Mouse (Mus musculus): Measurements from ENCODE around the gene Cradd. TPM values are rescaled to one million over a fixed set of nuclear protein-coding genes. Genes with fewer than 3 reads are reported as not detected.

Gene Cradd
- total and polyA plus RNA-seq, 3 experiments: 1.9 to 9.0 TPM; not detected in 1

DNA sequence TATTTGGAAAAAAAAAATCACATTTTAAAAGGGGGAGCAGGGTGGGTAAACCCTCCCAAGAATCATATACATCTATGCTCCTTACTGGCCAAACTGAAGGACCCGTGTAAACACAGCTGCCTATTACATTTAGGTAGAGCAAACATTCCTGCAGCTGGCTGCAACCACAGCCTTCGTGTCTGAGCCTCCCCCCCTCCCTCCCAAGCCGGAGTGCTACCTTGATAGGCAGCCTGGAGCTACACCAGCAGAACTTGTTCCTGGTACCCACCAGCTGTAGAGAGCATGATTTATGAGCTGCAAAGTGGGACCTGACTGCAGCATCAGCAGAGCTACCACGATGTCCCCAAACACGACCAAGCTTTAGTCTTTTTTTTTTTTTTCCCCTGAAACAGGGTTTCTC is 9.9 kb downstream of the Cradd start:
- no peak for DNase-seq (ENCODE audit: low read depth, low spot score)
- Histone ChIP-seq H3K9ac (ENCODE audit: control insufficient read depth, low read depth, low read length, poor library complexity, severe bottlenecking) (no peak overlapping the region), H3K9me3 (replicated peaks; ENCODE audit: insufficient read depth, low read length) (no peaks in the 10 kb centered on the region), H3K4me1 (ENCODE audit: control insufficient read depth in 1 of 2, insufficient read depth in 2 of 2, low read length in 2 of 2) (peaks cover 15 to 28% of the 10 kb centered on the region in 2 experiments), H3K79me2 (ENCODE audit: control insufficient read depth, insufficient read depth, low read length, poor library complexity) (no peaks in the 10 kb centered on the region), H3K27me3 (ENCODE audit: control insufficient read depth in 1 of 2, insufficient read depth in 2 of 2, low read length in 2 of 2) (no peaks in the 10 kb centered on the region), H3K36me3 (ENCODE audit: control insufficient read depth in 1 of 2, insufficient read depth in 2 of 2, low read length in 2 of 2) (peaks cover 0 to 19% of the 10 kb centered on the region in 2 experiments; a peak in 2 of 4 replicates), H3K27ac (ENCODE audit: control insufficient read depth, low read depth, low read length) (no peak overlapping the region), H3K4me3 (ENCODE audit: control insufficient read depth in 1 of 2, insufficient read depth in 1 of 2, low read depth in 2 of 2, low read length in 2 of 2) (no peak overlapping the region)
- TF ChIP-seq ZMIZ1 (IDR thresholded peaks at IDR 0.05; ENCODE audit: low read depth, low read length) (no peak), EP300 (IDR thresholded peaks at IDR 0.05; ENCODE audit: low read depth in 1 of 2, low read length in 2 of 2) (no peak), JUND (IDR thresholded peaks at IDR 0.05; ENCODE audit: low read depth, low read length) (no peak), SIN3A (IDR thresholded peaks at IDR 0.05; ENCODE audit: low read length) (no peak), POLR2AphosphoS5 (IDR thresholded peaks at IDR 0.05; ENCODE audit: borderline replicate concordance, low read depth, low read length) (no peak), MXI1 (IDR thresholded peaks at IDR 0.05; ENCODE audit: low read depth, low read length) (no peak), MYB (IDR thresholded peaks at IDR 0.05; ENCODE audit: low read depth, low read length) (no peak), MAFK (IDR thresholded peaks at IDR 0.05; ENCODE audit: borderline replicate concordance, low read depth, low read length) (no peak), ELF1 (IDR thresholded peaks at IDR 0.05; ENCODE audit: low read depth, low read length) (no peak), E2F4 (IDR thresholded peaks at IDR 0.05; ENCODE audit: borderline replicate concordance, low read depth, low read length) (no peak), CHD1 (IDR thresholded peaks at IDR 0.05; ENCODE audit: low read depth, low read length) (no peak), ZC3H11A (IDR thresholded peaks at IDR 0.05; ENCODE audit: low read depth, low read length) (no peak), USF1 (IDR thresholded peaks at IDR 0.05; ENCODE audit: low read depth, low read length) (no peak), USF2 (IDR thresholded peaks at IDR 0.05; ENCODE audit: borderline replicate concordance in 1 of 2, insufficient read depth in 1 of 2, low read depth in 1 of 2, low read length in 2 of 2) (no peak), TBP (IDR thresholded peaks at IDR 0.05; ENCODE audit: low read depth, low read length) (no peak), RCOR1 (IDR thresholded peaks at IDR 0.05; ENCODE audit: low read depth, low read length) (no peak), CHD2 (IDR thresholded peaks at IDR 0.05; ENCODE audit: low read length) (no peak)

DNA sequence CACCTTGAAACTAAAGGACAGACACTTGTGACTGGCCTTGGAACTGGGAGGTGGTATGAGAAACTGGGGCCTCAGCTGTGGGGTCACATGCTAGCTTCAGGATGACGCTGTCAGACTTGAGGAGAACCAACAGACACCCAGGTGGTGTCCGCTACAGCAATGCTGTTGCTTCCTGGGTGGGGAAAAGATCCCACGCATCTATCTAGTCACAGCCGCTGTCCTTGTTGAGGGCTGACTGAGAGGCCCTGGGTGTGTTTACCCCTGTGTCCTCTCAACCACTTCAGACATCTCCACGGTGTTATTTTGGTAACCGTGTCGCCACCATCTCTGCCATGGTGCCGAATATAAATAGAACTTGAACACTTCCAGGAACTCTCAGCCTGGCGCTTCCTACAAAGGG is 10.4 kb downstream of the Cradd start:
- Histone ChIP-seq H3K9me3 (replicated peaks; ENCODE audit: insufficient read depth, low read length) (no peaks in the 10 kb centered on the region), H3K4me1 (ENCODE audit: control insufficient read depth in 1 of 2, insufficient read depth in 2 of 2, low read length in 2 of 2) (peaks cover 15 to 28% of the 10 kb centered on the region in 2 experiments)
- no peak for DNase-seq (ENCODE audit: low read depth, low spot score)

More for the DNA sequence above, 10.4 kb downstream of the Cradd start:
- Histone ChIP-seq H3K9ac (ENCODE audit: control insufficient read depth, low read depth, low read length, poor library complexity, severe bottlenecking) (no peak overlapping the region), H3K79me2 (ENCODE audit: control insufficient read depth, insufficient read depth, low read length, poor library complexity) (no peaks in the 10 kb centered on the region), H3K4me3 (ENCODE audit: control insufficient read depth in 1 of 2, insufficient read depth in 1 of 2, low read depth in 2 of 2, low read length in 2 of 2) (no peak overlapping the region), H3K27me3 (ENCODE audit: control insufficient read depth in 1 of 2, insufficient read depth in 2 of 2, low read length in 2 of 2) (no peaks in the 10 kb centered on the region), H3K27ac (ENCODE audit: control insufficient read depth, low read depth, low read length) (no peak overlapping the region), H3K36me3 (ENCODE audit: control insufficient read depth in 1 of 2, insufficient read depth in 2 of 2, low read length in 2 of 2) (peaks cover 0 to 19% of the 10 kb centered on the region in 2 experiments; a peak in 2 of 4 replicates)
- no peak for TF ChIP-seq RCOR1 (IDR thresholded peaks at IDR 0.05; ENCODE audit: low read depth, low read length)
- TF ChIP-seq SIN3A (IDR thresholded peaks at IDR 0.05; ENCODE audit: low read length): no peak
- no peak for TF ChIP-seq POLR2AphosphoS2 (IDR thresholded peaks at IDR 0.05; ENCODE audit: low read length)
- no peak for TF ChIP-seq MYC (IDR thresholded peaks at IDR 0.05; ENCODE audit: low read depth, low read length)
- TF ChIP-seq NRF1 (IDR thresholded peaks at IDR 0.05; ENCODE audit: insufficient read depth, low read depth, low read length, poor library complexity, severe bottlenecking): no peak
- no peak for TF ChIP-seq E2F4 (IDR thresholded peaks at IDR 0.05; ENCODE audit: borderline replicate concordance, low read depth, low read length)
- no peak for TF ChIP-seq RAD21 (IDR thresholded peaks at IDR 0.05; ENCODE audit: low read depth, low read length)
- no peak for TF ChIP-seq POLR2A (IDR thresholded peaks at IDR 0.05; ENCODE audit: control insufficient read depth in 1 of 2, insufficient read depth in 1 of 2, low read depth in 1 of 2, low read length in 2 of 2, poor library complexity in 1 of 2)
- TF ChIP-seq ZMIZ1 (IDR thresholded peaks at IDR 0.05; ENCODE audit: low read depth, low read length): no peak
- TF ChIP-seq KAT2A (conservative IDR thresholded peaks at IDR 0.05; ENCODE audit: low read depth, low read length): no peak
- no peak for TF ChIP-seq ZC3H11A (IDR thresholded peaks at IDR 0.05; ENCODE audit: low read depth, low read length)
- TF ChIP-seq MAFK (IDR thresholded peaks at IDR 0.05; ENCODE audit: borderline replicate concordance, low read depth, low read length): no peak
- no peak for TF ChIP-seq SMC3 (IDR thresholded peaks at IDR 0.05; ENCODE audit: low read depth, low read length)
- TF ChIP-seq ETS1 (IDR thresholded peaks at IDR 0.05; ENCODE audit: low read depth, low read length): no peak
- no peak for TF ChIP-seq CTCF (IDR thresholded peaks at IDR 0.05 in 2 of 3, conservative IDR thresholded peaks at IDR 0.05 in 1 of 3; ENCODE audit: control insufficient read depth in 1 of 3, insufficient read depth in 1 of 3, low read depth in 2 of 3, low read length in 3 of 3, poor library complexity in 1 of 3, severe bottlenecking in 1 of 3)
